Mouse (Mus musculus) myocyte (in vitro differentiated cells): ENCODE data around the gene Cyp17a1. TPM values are rescaled to one million over a fixed set of nuclear protein-coding genes. Genes with fewer than 3 reads are reported as not detected.

Experiments
- H3K27me3 ChIP-seq: one replicate; pipeline ENCODE4 v1.6.1; 2011; ENCODE audit not compliant: control insufficient read depth, insufficient read depth, insufficient read length
- H3K36me3 ChIP-seq: one replicate; pipeline ENCODE4 v1.6.1; 2011; ENCODE audit not compliant: control insufficient read depth, insufficient read depth
- H3K4me2 ChIP-seq: one replicate; pipeline ENCODE4 v1.6.1; 2011; ENCODE audit warnings: low read depth, control low read depth
- H3K4me3 ChIP-seq: one replicate; pipeline ENCODE4 v1.5.1; 2011; ENCODE audit warnings: mild to moderate bottlenecking, control low read depth, moderate library complexity
- H3K79me2 ChIP-seq: one replicate; pipeline ENCODE4 v1.6.1; 2011; ENCODE audit not compliant: control insufficient read depth, insufficient read depth
- H3ac ChIP-seq: one replicate; pipeline ENCODE4 v1.6.1; 2011; ENCODE audit not compliant: control insufficient read depth, insufficient read length
- CEBPB ChIP-seq: IDR thresholded peaks from 2 replicates; pipeline ENCODE4 v1.6.1; 2011; ENCODE audit warnings: mild to moderate bottlenecking, moderate library complexity; ENCODE audit not compliant: poor library complexity, insufficient read depth, severe bottlenecking
- E2F4 ChIP-seq: IDR thresholded peaks from one replicate; pipeline ENCODE4 v1.6.1; 2011; ENCODE audit warnings: mild to moderate bottlenecking, control low read depth, moderate library complexity; ENCODE audit not compliant: insufficient read depth
- MAX ChIP-seq: IDR thresholded peaks from one replicate; pipeline ENCODE4 v1.6.1; 2011; ENCODE audit warnings: low read depth, mild to moderate bottlenecking, control low read depth
- MYOD1 ChIP-seq, 3 experiments: IDR thresholded peaks; one replicate each; pipeline ENCODE4 v1.6.1; 2011; ENCODE audit warnings: control low read depth in 2 of 3, low read depth in 2 of 3, mild to moderate bottlenecking in 2 of 3, moderate library complexity in 1 of 3; ENCODE audit not compliant: insufficient read length in 2 of 3, control insufficient read depth in 1 of 3
- MYOG ChIP-seq, 3 experiments: IDR thresholded peaks; one replicate each; pipeline ENCODE4 v1.6.1; 2011; ENCODE audit warnings: control low read depth in 2 of 3, low read depth in 2 of 3, mild to moderate bottlenecking in 2 of 3; ENCODE audit not compliant: insufficient read length in 2 of 3, control insufficient read depth in 1 of 3, insufficient read depth in 1 of 3
- POLR2A ChIP-seq: IDR thresholded peaks from one replicate; pipeline ENCODE4 v1.6.1; 2011; ENCODE audit warnings: low read depth, mild to moderate bottlenecking, control low read depth, moderate library complexity; ENCODE audit not compliant: insufficient read length
- POLR2AphosphoS2 ChIP-seq: IDR thresholded peaks from one replicate; pipeline ENCODE4 v1.6.1; 2011; ENCODE audit warnings: low read depth, control low read depth; ENCODE audit not compliant: insufficient read length
- REST ChIP-seq: IDR thresholded peaks from one replicate; pipeline ENCODE4 v1.6.1; 2011; ENCODE audit warnings: mild to moderate bottlenecking, control low read depth, moderate library complexity; ENCODE audit not compliant: insufficient read depth, insufficient read length
- SRF ChIP-seq: IDR thresholded peaks from one replicate; pipeline ENCODE4 v1.6.1; 2011; ENCODE audit warnings: low read depth; ENCODE audit not compliant: control insufficient read depth, insufficient read length
- TCF12 ChIP-seq: IDR thresholded peaks from one replicate; pipeline ENCODE4 v1.6.1; 2011; ENCODE audit warnings: mild to moderate bottlenecking, control low read depth; ENCODE audit not compliant: poor library complexity, insufficient read depth, severe bottlenecking
- TCF3 ChIP-seq: IDR thresholded peaks from one replicate; pipeline ENCODE4 v1.6.1; 2011; ENCODE audit warnings: low read depth, control low read depth; ENCODE audit not compliant: insufficient read length
- USF1 ChIP-seq: IDR thresholded peaks from one replicate; pipeline ENCODE4 v1.6.1; 2011; ENCODE audit warnings: low read depth, mild to moderate bottlenecking, control low read depth, moderate library complexity
- polyA plus RNA-seq: library from polyadenylated mRNA; unstranded; fragments of >200 nt; fragmentation: generic; extraction: Trizol; gene quantifications from one replicate; pipeline ENCODE4 v1.2.1, GENCODE M21; 2012; ENCODE audit warnings: missing spikeins

Gene Cyp17a1
- polyA plus RNA-seq, 1 experiment: not detected

GRCm38 (mm10) chr19:46670691-46671090, 2.3 kb downstream of the Cyp17a1 start:
- H3K4me3 ChIP-seq: no peak overlapping the region
- peak overlapping the region; percentile 79 for H3K4me2 ChIP-seq
- no peak overlapping the region for H3ac ChIP-seq
- no peaks in the 10 kb centered on the region for H3K36me3 ChIP-seq
- TF ChIP-seq REST (no peak), SRF (no peak), POLR2AphosphoS2 (no peak), E2F4 (no peak), MYOG (IDR thresholded peaks at IDR 0.05; ENCODE audit: control insufficient read depth in 1 of 3, insufficient read depth in 1 of 3, insufficient read length in 2 of 3, low read depth in 2 of 3) (no peak), TCF12 (no peak), MAX (no peak), TCF3 (no peak), CEBPB (no peak), POLR2A (no peak), MYOD1 (IDR thresholded peaks at IDR 0.05; ENCODE audit: control insufficient read depth in 1 of 3, insufficient read length in 2 of 3, low read depth in 2 of 3) (no peak), USF1 (no peak)
- H3K79me2 ChIP-seq: no peaks in the 10 kb centered on the region
- H3K27me3 ChIP-seq: peaks cover 40% of the 10 kb centered on the region

GRCm38 (mm10) chr19:46669802-46670201, 3.2 kb downstream of the Cyp17a1 start:
- Histone ChIP-seq H3K27me3 (peaks cover 31% of the 10 kb centered on the region), H3K4me2 (peak overlapping the region; percentile 79), H3K36me3 (no peaks in the 10 kb centered on the region), H3ac (no peak overlapping the region), H3K79me2 (no peaks in the 10 kb centered on the region), H3K4me3 (no peak overlapping the region)
- TF ChIP-seq CEBPB (no peak), SRF (no peak), MYOG (IDR thresholded peaks at IDR 0.05; ENCODE audit: control insufficient read depth in 1 of 3, insufficient read depth in 1 of 3, insufficient read length in 2 of 3, low read depth in 2 of 3) (no peak), POLR2A (no peak), TCF3 (no peak), USF1 (no peak), MAX (no peak), TCF12 (no peak), MYOD1 (IDR thresholded peaks at IDR 0.05; ENCODE audit: control insufficient read depth in 1 of 3, insufficient read length in 2 of 3, low read depth in 2 of 3) (no peak), POLR2AphosphoS2 (no peak), E2F4 (no peak), REST (no peak)

GRCm38 (mm10) chr19:46668263-46668662, 4.7 kb downstream of the Cyp17a1 start:
- TF ChIP-seq POLR2AphosphoS2 (no peak), E2F4 (no peak), USF1 (no peak), POLR2A (no peak), CEBPB (no peak), REST (no peak), MAX (no peak), SRF (no peak), TCF12 (no peak), MYOD1 (IDR thresholded peaks at IDR 0.05; ENCODE audit: control insufficient read depth in 1 of 3, insufficient read length in 2 of 3, low read depth in 2 of 3) (no peak)

GRCm38 (mm10) chr19:46667300-46667699, 5.7 kb downstream of the Cyp17a1 start:
- no peak overlapping the region for H3ac ChIP-seq

More at GRCm38 (mm10) chr19:46668263-46668662, 4.7 kb downstream of the Cyp17a1 start:
- Histone ChIP-seq H3K27me3 (peaks cover 21% of the 10 kb centered on the region), H3ac (no peak overlapping the region), H3K36me3 (no peaks in the 10 kb centered on the region), H3K4me3 (no peak overlapping the region), H3K4me2 (no peak overlapping the region), H3K79me2 (no peaks in the 10 kb centered on the region)

More at GRCm38 (mm10) chr19:46667300-46667699, 5.7 kb downstream of the Cyp17a1 start:
- TF ChIP-seq USF1 (no peak), SRF (no peak), TCF3 (no peak), TCF12 (no peak), CEBPB (no peak), REST (no peak), MAX (no peak), MYOG (IDR thresholded peaks at IDR 0.05; ENCODE audit: control insufficient read depth in 1 of 3, insufficient read depth in 1 of 3, insufficient read length in 2 of 3, low read depth in 2 of 3) (no peak), POLR2A (no peak), MYOD1 (IDR thresholded peaks at IDR 0.05; ENCODE audit: control insufficient read depth in 1 of 3, insufficient read length in 2 of 3, low read depth in 2 of 3) (no peak), POLR2AphosphoS2 (no peak), E2F4 (no peak)
- H3K4me3 ChIP-seq: no peak overlapping the region
- no peaks in the 10 kb centered on the region for H3K36me3 ChIP-seq
- peaks cover 12% of the 10 kb centered on the region for H3K27me3 ChIP-seq
- no peaks in the 10 kb centered on the region for H3K79me2 ChIP-seq
- no peak overlapping the region for H3K4me2 ChIP-seq
